Mouse (Mus musculus): ENCODE measurements around the gene Trappc10. TPM values are rescaled to one million over a fixed set of nuclear protein-coding genes. Genes with fewer than 3 reads are reported as not detected.

The Trappc10 gene
- polyA plus RNA-seq, 1 experiment from 2014 or later: 4.7 TPM

DNA sequence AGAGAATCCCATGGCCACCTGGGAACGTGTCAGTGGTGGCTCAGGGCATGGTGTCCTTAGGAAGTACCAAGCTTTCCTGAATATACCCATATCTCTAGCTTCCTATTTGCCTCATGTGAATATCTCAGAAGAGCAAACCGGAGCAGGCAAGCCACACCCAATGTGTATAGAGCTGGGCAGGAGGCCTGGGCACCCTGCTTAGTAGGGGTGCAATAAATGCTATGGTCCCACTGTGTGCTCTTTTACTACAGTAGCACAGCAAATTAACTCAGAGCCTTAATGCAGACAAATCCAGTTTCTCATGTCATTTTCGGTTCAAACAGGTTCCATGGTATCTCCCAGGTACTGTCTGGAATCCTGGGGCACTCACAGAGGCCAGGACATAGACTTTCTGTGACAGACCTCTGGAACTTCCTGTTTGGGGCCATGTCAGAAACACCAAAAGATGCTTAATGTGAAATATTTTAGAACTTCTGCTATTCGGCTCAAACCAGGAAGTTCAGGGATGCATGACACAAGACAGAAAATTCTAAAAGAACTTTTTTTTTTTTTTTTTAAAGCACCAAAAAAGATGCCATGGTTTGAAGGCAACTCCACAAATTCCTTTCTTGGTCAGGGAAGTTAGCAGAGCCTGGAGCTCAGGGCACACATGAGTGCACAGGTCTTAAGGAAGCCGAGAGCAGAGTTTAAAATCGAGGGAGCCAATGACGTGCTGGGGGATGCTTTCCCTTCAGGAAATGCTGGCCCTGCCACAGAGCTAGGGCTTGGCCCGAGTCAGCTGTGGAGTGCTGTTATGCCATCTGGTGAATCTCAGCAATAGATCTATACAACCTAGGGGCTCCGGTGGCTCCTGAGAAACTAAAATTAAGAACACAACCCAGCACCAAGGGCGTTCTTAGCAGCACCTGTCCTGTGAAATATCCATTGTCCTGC, 95.3 kb downstream of the Trappc10 start:
- no peak for ATAC-seq (ENCODE audit: insufficient read depth, low FRiP score)
- H3K27ac ChIP-seq (ENCODE audit: low read length): peak overlapping the region; percentile 9; the same call in 1 of the 2 replicates
- H3K4me3 ChIP-seq (replicated peaks; ENCODE audit: low read length): no peak overlapping the region
- H3K4me1 ChIP-seq (ENCODE audit: control insufficient read depth, insufficient read depth, low read length): no peaks in the 10 kb centered on the region
- no peaks in the 10 kb centered on the region for H3K9me3 ChIP-seq (replicated peaks; ENCODE audit: control insufficient read depth, low read length)
- H3K4me2 ChIP-seq (ENCODE audit: low read depth, low read length): no peak overlapping the region
- H3K27me3 ChIP-seq (ENCODE audit: control insufficient read depth, insufficient read depth, low read length): no peaks in the 10 kb centered on the region
- H3K36me3 ChIP-seq (ENCODE audit: control insufficient read depth, insufficient read depth, low read length): no peaks in the 10 kb centered on the region
- WGBS: 62% methylated on average over 10 of the region's 10 CpGs
- H3K9ac ChIP-seq (ENCODE audit: low read length): no peak overlapping the region

DNA sequence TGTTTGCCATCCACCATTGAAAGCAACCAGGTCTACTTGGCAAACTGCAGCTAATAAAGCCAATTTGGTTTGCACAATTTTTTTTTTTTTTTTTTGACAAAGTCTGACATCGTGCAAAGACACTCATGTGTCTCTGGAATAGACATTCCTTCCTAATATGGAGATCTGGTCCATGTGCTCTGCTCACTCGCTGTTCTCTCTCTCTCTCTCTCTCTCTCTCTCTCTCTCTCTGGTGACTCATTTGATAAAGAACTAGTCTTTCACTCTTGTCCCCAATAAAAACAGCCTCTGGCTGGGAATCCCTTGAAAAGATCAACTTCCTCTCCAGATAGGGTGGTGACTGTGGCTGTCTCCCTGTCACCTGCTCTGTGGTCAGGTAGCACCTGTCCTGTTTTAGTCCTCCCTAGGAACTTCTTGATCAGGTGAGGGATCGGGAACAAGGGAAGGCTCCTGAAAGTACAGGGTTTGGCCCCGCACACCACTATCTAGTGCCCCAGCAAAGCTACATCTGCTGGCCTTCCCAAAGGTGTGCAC, 96.5 kb downstream of the Trappc10 start:
- no peaks in the 10 kb centered on the region for H3K36me3 ChIP-seq (ENCODE audit: control insufficient read depth, insufficient read depth, low read length)
- no peaks in the 10 kb centered on the region for H3K27me3 ChIP-seq (ENCODE audit: control insufficient read depth, insufficient read depth, low read length)
- H3K4me1 ChIP-seq (ENCODE audit: control insufficient read depth, insufficient read depth, low read length): no peaks in the 10 kb centered on the region
- WGBS: 66% methylated on average over 4 of the region's 4 CpGs
- ATAC-seq (ENCODE audit: insufficient read depth, low FRiP score): no peak
- H3K4me3 ChIP-seq (replicated peaks; ENCODE audit: low read length): no peak overlapping the region
- H3K27ac ChIP-seq (ENCODE audit: low read length): 0 out of 2 replicates have a peak overlapping the region, but pooled peaks have one; percentile 9
- no peak overlapping the region for H3K4me2 ChIP-seq (ENCODE audit: low read depth, low read length)
- no peaks in the 10 kb centered on the region for H3K9me3 ChIP-seq (replicated peaks; ENCODE audit: control insufficient read depth, low read length)
- no peak overlapping the region for H3K9ac ChIP-seq (ENCODE audit: low read length)

DNA sequence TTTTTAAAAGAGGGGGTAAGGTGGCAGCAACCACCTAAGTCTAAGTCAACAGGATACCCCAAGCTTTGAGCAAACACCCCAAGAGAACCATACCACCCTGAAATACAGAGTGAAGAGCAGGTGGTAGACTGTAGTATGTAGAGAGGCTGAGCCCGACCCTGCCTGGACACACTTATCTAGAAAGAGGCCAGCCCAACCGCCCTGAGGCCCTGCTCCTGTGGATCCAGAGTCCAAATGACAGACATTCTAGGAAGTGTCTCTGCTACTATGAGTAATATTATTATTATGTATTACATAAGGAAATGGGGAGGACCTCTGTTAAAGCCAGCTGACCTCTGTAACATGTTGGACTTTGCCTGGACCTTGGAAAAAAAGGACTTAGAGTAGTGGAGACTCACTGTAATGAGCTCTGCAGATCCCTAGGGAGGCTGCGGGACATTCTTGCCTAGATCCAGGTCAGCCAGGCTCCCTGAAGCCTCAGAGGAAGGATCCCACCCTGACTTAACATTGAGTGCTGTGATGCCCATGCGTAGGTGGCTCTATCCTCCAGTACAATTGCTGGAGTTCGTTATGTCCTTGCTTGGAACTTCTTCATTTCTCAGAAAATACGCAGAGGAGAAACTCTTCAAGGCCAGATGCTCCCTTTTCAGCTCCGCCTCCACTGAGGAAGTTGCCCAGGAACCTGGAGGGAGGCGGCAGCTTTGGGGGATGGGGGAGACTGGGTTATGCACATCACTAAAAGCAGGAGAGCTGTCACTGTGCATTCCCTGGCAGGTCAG, 100.5 kb downstream of the Trappc10 start:
- Histone ChIP-seq H3K9ac (ENCODE audit: low read length) (no peak overlapping the region), H3K36me3 (ENCODE audit: control insufficient read depth, insufficient read depth, low read length) (no peaks in the 10 kb centered on the region), H3K4me2 (ENCODE audit: low read depth, low read length) (no peak overlapping the region), H3K9me3 (replicated peaks; ENCODE audit: control insufficient read depth, low read length) (no peaks in the 10 kb centered on the region), H3K4me3 (replicated peaks; ENCODE audit: low read length) (no peak overlapping the region), H3K4me1 (ENCODE audit: control insufficient read depth, insufficient read depth, low read length) (peaks cover 11% of the 10 kb centered on the region), H3K27me3 (ENCODE audit: control insufficient read depth, insufficient read depth, low read length) (no peaks in the 10 kb centered on the region), H3K27ac (ENCODE audit: low read length) (no peak overlapping the region)
- 43% methylated on average over 8 of the region's 8 CpGs for WGBS
- peak; percentile 27; the same call in 1 of the 2 replicates for ATAC-seq (ENCODE audit: insufficient read depth, low FRiP score)

DNA sequence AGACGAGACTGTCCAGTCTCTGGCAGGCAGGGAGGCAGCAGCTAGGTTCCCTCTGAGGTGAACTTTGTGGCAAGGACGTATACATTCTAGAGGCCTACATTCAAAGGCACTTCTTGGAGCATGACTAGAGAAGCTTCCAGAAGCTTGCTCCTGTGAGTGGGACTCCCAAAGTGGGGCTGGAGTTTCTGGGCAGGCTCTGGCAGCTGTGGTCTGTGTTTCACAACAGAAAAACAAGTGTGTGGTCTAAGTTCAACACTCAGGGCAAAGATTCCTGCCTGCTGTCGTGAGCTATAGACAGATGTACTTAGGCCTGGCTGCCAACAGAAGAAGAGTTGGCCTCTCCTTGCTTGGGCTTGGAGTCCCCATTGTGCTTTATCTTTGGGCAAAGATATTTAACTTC, 103.6 kb downstream of the Trappc10 start:
- Histone ChIP-seq H3K4me3 (replicated peaks; ENCODE audit: low read length) (no peak overlapping the region), H3K4me2 (ENCODE audit: low read depth, low read length) (no peak overlapping the region), H3K9ac (ENCODE audit: low read length) (no peak overlapping the region), H3K27me3 (ENCODE audit: control insufficient read depth, insufficient read depth, low read length) (no peaks in the 10 kb centered on the region), H3K9me3 (replicated peaks; ENCODE audit: control insufficient read depth, low read length) (no peaks in the 10 kb centered on the region), H3K27ac (ENCODE audit: low read length) (no peak overlapping the region), H3K4me1 (ENCODE audit: control insufficient read depth, insufficient read depth, low read length) (peaks cover 21% of the 10 kb centered on the region), H3K36me3 (ENCODE audit: control insufficient read depth, insufficient read depth, low read length) (no peaks in the 10 kb centered on the region)
- WGBS: 68% methylated on average over 3 of the region's 3 CpGs
- no peak for ATAC-seq (ENCODE audit: insufficient read depth, low FRiP score)

DNA sequence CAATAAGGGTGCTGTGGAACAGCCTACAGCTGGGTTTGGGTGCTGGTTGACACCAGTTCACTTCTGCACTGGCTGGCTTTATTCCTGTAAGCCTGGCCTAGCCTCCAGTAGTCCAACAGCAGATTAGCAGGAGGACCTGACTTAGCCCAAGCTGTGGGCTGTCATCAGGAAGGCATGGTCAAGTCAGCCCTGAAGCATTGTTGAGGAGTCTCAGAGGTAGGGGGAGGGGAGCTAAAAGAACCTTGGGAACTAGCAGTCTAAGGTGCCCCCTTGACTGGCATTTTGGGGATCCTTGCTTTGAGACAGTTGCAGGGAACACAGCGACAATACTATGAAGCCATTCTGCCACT, 104.2 kb downstream of the Trappc10 start:
- H3K4me1 ChIP-seq (ENCODE audit: control insufficient read depth, insufficient read depth, low read length): peaks cover 26% of the 10 kb centered on the region
- no peak overlapping the region for H3K4me3 ChIP-seq (replicated peaks; ENCODE audit: low read length)
- no peak for ATAC-seq (ENCODE audit: insufficient read depth, low FRiP score)
- H3K27ac ChIP-seq (ENCODE audit: low read length): no peak overlapping the region
- H3K9ac ChIP-seq (ENCODE audit: low read length): no peak overlapping the region
- no peak overlapping the region for H3K4me2 ChIP-seq (ENCODE audit: low read depth, low read length)
- no peaks in the 10 kb centered on the region for H3K36me3 ChIP-seq (ENCODE audit: control insufficient read depth, insufficient read depth, low read length)
- H3K27me3 ChIP-seq (ENCODE audit: control insufficient read depth, insufficient read depth, low read length): no peaks in the 10 kb centered on the region
- H3K9me3 ChIP-seq (replicated peaks; ENCODE audit: control insufficient read depth, low read length): no peaks in the 10 kb centered on the region
- 88% methylated on average over 1 of the region's 1 CpGs for WGBS

DNA sequence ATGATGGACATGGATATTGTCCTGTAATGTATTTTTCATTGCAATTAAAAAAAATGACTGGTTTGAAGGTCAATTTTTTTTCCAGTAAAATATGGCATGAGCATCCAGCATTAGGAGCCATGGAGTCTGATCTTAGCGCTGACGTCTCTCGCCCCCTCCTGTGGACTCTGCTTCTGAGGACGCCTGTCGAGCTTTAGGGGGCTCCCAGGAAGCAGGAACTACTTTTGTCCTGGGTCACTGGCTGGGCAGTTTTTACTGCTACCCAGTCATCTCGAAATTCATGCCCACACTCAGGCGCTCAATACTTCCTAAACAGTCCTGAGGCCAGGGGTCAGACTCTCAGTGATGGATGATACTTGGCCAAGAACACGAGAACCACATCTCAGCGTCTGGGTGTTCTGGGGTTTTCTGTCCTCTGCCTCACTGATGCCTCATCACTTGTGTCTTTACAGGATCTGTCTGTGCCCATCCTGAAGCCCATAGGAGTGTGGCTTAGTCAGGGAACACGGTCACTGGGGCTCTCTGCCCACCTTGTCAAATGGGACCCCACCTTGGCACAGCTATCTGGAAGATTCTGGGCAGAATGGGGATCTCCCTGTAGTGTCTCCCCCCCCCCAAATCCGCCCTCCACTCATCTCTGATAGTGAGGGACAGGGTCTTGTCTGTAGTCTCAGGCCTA, 104.7 kb downstream of the Trappc10 start:
- H3K27ac ChIP-seq (ENCODE audit: low read length): peak overlapping the region; percentile 94
- H3K4me1 ChIP-seq (ENCODE audit: control insufficient read depth, insufficient read depth, low read length): peaks cover 31% of the 10 kb centered on the region
- no peak overlapping the region for H3K4me3 ChIP-seq (replicated peaks; ENCODE audit: low read length)
- H3K9me3 ChIP-seq (replicated peaks; ENCODE audit: control insufficient read depth, low read length): no peaks in the 10 kb centered on the region
- 0 out of 2 replicates have a peak overlapping the region, but pooled peaks have one; percentile 38 for H3K4me2 ChIP-seq (ENCODE audit: low read depth, low read length)
- ATAC-seq (ENCODE audit: insufficient read depth, low FRiP score): no peak
- no peaks in the 10 kb centered on the region for H3K36me3 ChIP-seq (ENCODE audit: control insufficient read depth, insufficient read depth, low read length)
- 61% methylated on average over 11 of the region's 11 CpGs for WGBS
- no peak overlapping the region; the same call in 1 of the 2 replicates for H3K9ac ChIP-seq (ENCODE audit: low read length)
- no peaks in the 10 kb centered on the region for H3K27me3 ChIP-seq (ENCODE audit: control insufficient read depth, insufficient read depth, low read length)

DNA sequence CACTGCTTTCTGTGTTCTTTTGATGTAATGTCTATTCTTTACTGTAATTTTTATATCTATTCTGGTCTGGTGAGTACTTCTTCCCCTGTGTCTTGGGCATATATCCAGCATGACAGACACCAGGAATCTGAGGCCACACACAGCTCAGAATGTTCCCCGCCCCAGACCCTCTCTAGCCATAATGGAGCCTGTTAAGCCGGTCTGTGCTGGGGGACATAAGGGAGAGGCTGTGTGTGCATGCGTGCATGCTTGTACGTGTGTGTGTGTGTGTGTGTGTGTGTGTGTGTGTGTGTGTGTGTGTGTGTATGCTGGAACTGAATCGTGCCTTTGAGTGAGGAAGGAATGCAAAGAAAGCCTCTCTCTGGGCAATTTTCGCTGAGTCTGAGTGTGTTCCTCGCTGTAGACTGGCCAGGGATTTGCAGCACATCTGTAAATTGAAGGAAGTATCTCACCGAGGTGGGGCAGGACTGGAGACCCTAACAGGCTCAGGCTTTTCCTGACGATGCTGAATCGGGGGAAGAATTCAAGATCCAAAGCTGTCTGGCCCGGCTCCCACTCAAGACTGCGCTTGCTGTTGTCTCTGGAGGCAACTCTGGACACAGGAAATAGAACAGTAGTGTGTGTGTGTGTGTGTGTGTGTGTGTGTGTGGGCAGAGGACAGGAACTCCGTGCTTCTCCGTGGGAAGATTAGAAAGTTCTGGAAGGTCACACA, 105.5 kb downstream of the Trappc10 start:
- Histone ChIP-seq H3K9ac (ENCODE audit: low read length) (peak overlapping the region; percentile 44; the same call in 1 of the 2 replicates), H3K4me1 (ENCODE audit: control insufficient read depth, insufficient read depth, low read length) (peaks cover 35% of the 10 kb centered on the region), H3K9me3 (replicated peaks; ENCODE audit: control insufficient read depth, low read length) (no peaks in the 10 kb centered on the region), H3K4me2 (ENCODE audit: low read depth, low read length) (peak overlapping the region; percentile 38; the same call in 1 of the 2 replicates), H3K27me3 (ENCODE audit: control insufficient read depth, insufficient read depth, low read length) (no peaks in the 10 kb centered on the region), H3K36me3 (ENCODE audit: control insufficient read depth, insufficient read depth, low read length) (no peaks in the 10 kb centered on the region), H3K27ac (ENCODE audit: low read length) (peak overlapping the region; percentile 94), H3K4me3 (replicated peaks; ENCODE audit: low read length) (no peak overlapping the region; the same call in 1 of the 2 replicates)
- ATAC-seq (ENCODE audit: insufficient read depth, low FRiP score): peak; percentile 87
- 21% methylated on average over 14 of the region's 14 CpGs for WGBS

DNA sequence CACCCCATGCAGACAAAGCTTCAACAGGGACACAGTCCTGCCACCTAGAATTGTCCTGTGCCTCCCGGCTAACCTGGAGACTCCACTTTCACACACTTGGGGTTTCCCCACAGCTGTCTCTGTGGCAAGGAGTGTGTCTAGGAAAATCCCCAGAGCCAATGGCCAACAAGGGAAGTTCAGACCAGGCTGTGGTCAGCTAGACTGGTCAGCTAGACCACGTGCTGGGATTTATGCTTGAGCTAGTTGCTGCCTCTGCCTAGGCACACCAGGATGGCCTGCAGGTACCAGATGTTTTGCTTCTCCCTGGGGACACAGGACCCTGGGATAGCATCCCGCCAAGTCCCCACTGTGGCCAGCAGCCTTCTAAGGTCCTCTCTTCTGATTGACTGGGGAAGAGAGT, 107.2 kb downstream of the Trappc10 start:
- 86% methylated on average over 3 of the region's 3 CpGs for WGBS
- Histone ChIP-seq H3K27me3 (ENCODE audit: control insufficient read depth, insufficient read depth, low read length) (no peaks in the 10 kb centered on the region), H3K4me2 (ENCODE audit: low read depth, low read length) (no peak overlapping the region), H3K36me3 (ENCODE audit: control insufficient read depth, insufficient read depth, low read length) (no peaks in the 10 kb centered on the region), H3K27ac (ENCODE audit: low read length) (no peak overlapping the region), H3K9me3 (replicated peaks; ENCODE audit: control insufficient read depth, low read length) (no peaks in the 10 kb centered on the region), H3K4me1 (ENCODE audit: control insufficient read depth, insufficient read depth, low read length) (peaks cover 35% of the 10 kb centered on the region), H3K9ac (ENCODE audit: low read length) (no peak overlapping the region), H3K4me3 (replicated peaks; ENCODE audit: low read length) (no peak overlapping the region)
- ATAC-seq (ENCODE audit: insufficient read depth, low FRiP score): no peak
